Mouse (Mus musculus) neural tube, embryonic 14.5 days (tissue): Measurements from ENCODE around the gene Smg7. TPM values are rescaled to one million over a fixed set of nuclear protein-coding genes. Genes with fewer than 3 reads are reported as not detected.
A peak's percentile ranks its signal among the peaks of the same experiment; 100 is the strongest.

Experiments
- ATAC-seq: fragments of 200-750 bp; cut with Nextera tagmentation; 2 replicates; pipeline ENCODE4 v1.8.0; 2017; ENCODE audit warnings: low read depth, mild to moderate bottlenecking, moderate TSS enrichment, moderate library complexity
- H3K27ac ChIP-seq: fragments of 300-500 bp; sonication (generic); 2 replicates; pipeline ENCODE4 v1.5.1; 2014; ENCODE audit warnings: low read depth, mild to moderate bottlenecking, control low read depth, low read length, moderate library complexity, mixed read lengths
- H3K27me3 ChIP-seq: fragments of 300-500 bp; sonication (generic); 2 replicates; pipeline ENCODE4 v1.6.1; 2014; ENCODE audit warnings: low read length; ENCODE audit not compliant: control insufficient read depth, insufficient read depth
- H3K36me3 ChIP-seq: fragments of 300-500 bp; sonication (generic); 2 replicates; pipeline ENCODE4 v1.6.1; 2014; ENCODE audit warnings: low read length, mixed read lengths; ENCODE audit not compliant: control insufficient read depth, insufficient read depth
- H3K4me1 ChIP-seq: fragments of 300-500 bp; sonication (generic); 2 replicates; pipeline ENCODE4 v1.6.1; 2014; ENCODE audit warnings: low read length; ENCODE audit not compliant: control insufficient read depth, insufficient read depth
- H3K4me2 ChIP-seq: fragments of 300-500 bp; sonication (generic); 2 replicates; pipeline ENCODE4 v1.6.1; 2014; ENCODE audit warnings: mild to moderate bottlenecking, low read depth, low read length, control low read depth
- H3K4me3 ChIP-seq: fragments of 300-500 bp; sonication (generic); 2 replicates; pipeline ENCODE4 v1.5.1; 2014; ENCODE audit warnings: low read depth, low read length, control low read depth, mixed read lengths
- H3K9ac ChIP-seq: fragments of 300-500 bp; sonication (generic); replicated peaks from 2 replicates; pipeline ENCODE4 v1.6.1; 2014; ENCODE audit warnings: low read depth, mild to moderate bottlenecking, control low read depth, low read length, mixed read lengths
- H3K9me3 ChIP-seq: fragments of 300-500 bp; sonication (generic); 2 replicates; pipeline ENCODE4 v1.6.1; 2016; ENCODE audit warnings: low read length; ENCODE audit not compliant: control insufficient read depth
- WGBS: fragments of 180-500 bp; shearing (Covaris S2); extraction: QIAGEN DNeasy Blood & Tissue Kit; methylation state at CpG from one replicate; pipeline ENCODE4 v1.1.7; 2014; 5-methylcytosine and 5-hydroxymethylcytosine counted together
- polyA plus RNA-seq: library from polyadenylated mRNA; unstranded; fragments of >200 nt; fragmentation: Nextera tagmentation; extraction: Ambion mirVana; gene quantifications from 2 replicates; pipeline ENCODE4 v1.2.1, GENCODE M21; 2014

Gene Smg7
- polyA plus RNA-seq, 1 experiment from 2014 or later, result 43.7 TPM

DNA sequence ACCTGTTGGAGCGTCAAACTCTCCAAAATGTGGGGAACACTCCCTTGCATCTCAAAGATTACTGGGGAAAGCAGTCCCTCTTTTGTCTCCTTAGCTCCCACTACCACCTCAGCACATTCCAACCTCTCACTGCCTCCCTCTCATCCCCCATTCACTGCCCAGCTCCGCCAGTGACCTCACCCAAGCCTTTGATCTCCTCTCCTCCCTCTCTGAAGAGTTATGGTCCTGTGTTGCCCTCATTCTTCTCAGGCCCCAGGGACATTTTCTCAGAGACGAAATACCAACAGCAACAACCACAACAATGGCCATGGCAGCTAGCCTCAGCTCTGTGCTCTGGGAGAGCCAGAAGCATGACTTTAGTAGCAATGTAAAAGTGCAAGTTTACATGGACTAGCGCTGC, 111.2 kb downstream of the Smg7 start:
- no peaks in the 10 kb centered on the region for H3K9me3 ChIP-seq
- no peaks in the 10 kb centered on the region for H3K36me3 ChIP-seq
- H3K4me2 ChIP-seq, result no peak overlapping the region
- no peaks in the 10 kb centered on the region; the same call in 1 of the 2 replicates for H3K4me1 ChIP-seq
- ATAC-seq, result no peak
- H3K4me3 ChIP-seq, result no peak overlapping the region
- WGBS, result 10% methylated on average over 4 of the region's 4 CpGs
- H3K27ac ChIP-seq, result no peak overlapping the region
- H3K27me3 ChIP-seq, result no peaks in the 10 kb centered on the region
- no peak overlapping the region for H3K9ac ChIP-seq

DNA sequence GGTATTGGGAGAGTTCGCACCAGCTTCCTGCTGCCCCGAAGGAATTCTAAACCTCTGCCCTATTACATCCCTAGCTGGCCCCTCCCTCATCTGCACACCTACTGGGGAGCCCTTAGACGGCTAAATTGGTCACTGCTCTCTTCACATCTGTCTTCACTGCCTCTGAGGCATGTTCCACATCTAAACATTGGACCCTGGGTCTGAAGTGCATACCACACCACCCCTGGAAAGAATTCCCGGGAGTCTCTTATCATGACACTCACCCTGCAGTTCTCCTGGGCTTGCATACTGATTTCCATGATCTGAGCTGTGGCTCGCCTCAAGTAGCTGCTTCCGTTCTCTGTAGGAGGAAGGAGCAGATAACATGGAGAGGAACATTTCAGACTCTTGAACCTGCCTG, 111.6 kb downstream of the Smg7 start:
- Histone ChIP-seq H3K27me3 (no peaks in the 10 kb centered on the region), H3K9ac (no peak overlapping the region), H3K4me2 (no peak overlapping the region), H3K9me3 (no peaks in the 10 kb centered on the region), H3K36me3 (no peaks in the 10 kb centered on the region), H3K27ac (no peak overlapping the region), H3K4me3 (no peak overlapping the region), H3K4me1 (no peaks in the 10 kb centered on the region; the same call in 1 of the 2 replicates)
- 12% methylated on average over 6 of the region's 6 CpGs for WGBS
- no peak for ATAC-seq

GRCm38 (mm10) chr1:152790254-152790653, 112.2 kb downstream of the Smg7 start:
- Histone ChIP-seq H3K4me3 (no peak overlapping the region), H3K36me3 (no peaks in the 10 kb centered on the region), H3K27me3 (no peaks in the 10 kb centered on the region), H3K4me2 (no peak overlapping the region), H3K9ac (no peak overlapping the region), H3K4me1 (no peaks in the 10 kb centered on the region; the same call in 1 of the 2 replicates), H3K27ac (no peak overlapping the region), H3K9me3 (no peaks in the 10 kb centered on the region)
- 10% methylated on average over 12 of the region's 12 CpGs for WGBS
- 0 out of 2 replicates have a peak, but pooled peaks have one; percentile 38 for ATAC-seq

DNA sequence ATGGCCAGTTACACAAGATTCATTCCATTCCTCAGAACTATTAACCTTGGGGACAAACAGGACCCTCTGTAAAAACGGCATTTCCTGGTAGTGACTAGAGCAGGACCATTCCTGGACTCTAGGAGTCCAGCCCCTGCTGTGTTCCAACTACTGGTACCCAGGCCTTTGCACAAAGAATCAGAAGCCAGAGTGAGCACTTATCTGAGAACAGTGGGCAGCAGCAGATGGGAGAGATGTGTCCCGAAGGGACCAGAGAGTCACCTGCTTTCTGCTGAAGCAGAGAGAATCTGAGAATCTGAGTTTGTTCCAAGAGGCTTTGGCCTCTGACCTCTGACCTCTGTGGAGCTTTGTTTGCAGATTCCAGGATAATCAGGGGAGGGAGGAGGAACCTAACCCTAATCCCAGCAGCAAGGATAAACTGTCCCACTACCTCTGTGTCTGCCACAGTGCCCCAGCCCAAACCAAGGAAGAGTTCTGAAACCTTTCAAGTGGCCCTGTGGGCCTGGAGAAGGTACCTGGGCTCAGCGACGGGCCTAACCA, 114.3 kb downstream of the Smg7 start:
- no peak overlapping the region for H3K9ac ChIP-seq
- no peak overlapping the region for H3K27ac ChIP-seq
- WGBS, result 36% methylated on average over 4 of the region's 4 CpGs
- no peak overlapping the region for H3K4me2 ChIP-seq
- H3K9me3 ChIP-seq, result no peaks in the 10 kb centered on the region
- no peaks in the 10 kb centered on the region for H3K27me3 ChIP-seq
- ATAC-seq, result no peak
- no peak overlapping the region for H3K4me3 ChIP-seq
- no peaks in the 10 kb centered on the region; the same call in 1 of the 2 replicates for H3K4me1 ChIP-seq
- no peaks in the 10 kb centered on the region for H3K36me3 ChIP-seq

Other genes with a start within 250 kb of the Smg7 start
- 0.17 and 0.21 TPM in 2 replicates for gene Apobec4, start 152.1 kb downstream of the Smg7 start, polyA plus RNA-seq
- 14.9 and 23.8 TPM in 2 replicates for gene Rgl1, start 136.3 kb downstream of the Smg7 start, polyA plus RNA-seq
- 259 and 301 TPM in 2 replicates for gene Arpc5, start 136.1 kb downstream of the Smg7 start, polyA plus RNA-seq
- 1.9 and 3.3 TPM in 2 replicates for gene Ncf2, start 102.5 kb downstream of the Smg7 start, polyA plus RNA-seq
- gene Nmnat2, start 52.3 kb upstream of the Smg7 start, polyA plus RNA-seq, result 78.2 and 99.6 TPM in 2 replicates